Mouse (Mus musculus): ENCODE measurements around the gene Bcor.

The Bcor gene

GRCm38 (mm10) chrX:12126408-12127105 lies 33.6 kb downstream of the Bcor start:
- no peak for DNase-seq

- DNase-seq, result no peak
These were observed 35.6 kb downstream of the Bcor start for GRCm38 (mm10) chrX:12124571-12124970.

GRCm38 (mm10) chrX:12123687-12124087 lies 36.5 kb downstream of the Bcor start:
- no peak for DNase-seq

GRCm38 (mm10) chrX:12122594-12123331 lies 37.4 kb downstream of the Bcor start:
- DNase-seq, result peak; percentile 34

GRCm38 (mm10) chrX:12119476-12119875 lies 40.7 kb downstream of the Bcor start:
- no peak for DNase-seq

GRCm38 (mm10) chrX:12116128-12116527 lies 44.0 kb downstream of the Bcor start:
- DNase-seq, result no peak

- no peak for DNase-seq
These were observed 48.0 kb downstream of the Bcor start for GRCm38 (mm10) chrX:12112166-12112565.

- no peak for DNase-seq
These were observed 49.6 kb downstream of the Bcor start for GRCm38 (mm10) chrX:12110518-12110917.

- no peak for DNase-seq
These were observed 54.8 kb downstream of the Bcor start for GRCm38 (mm10) chrX:12105358-12105757.

GRCm38 (mm10) chrX:12096783-12097526 lies 63.2 kb downstream of the Bcor start:
- DNase-seq, result no peak

GRCm38 (mm10) chrX:12093371-12093770 lies 66.8 kb downstream of the Bcor start:
- no peak for DNase-seq

GRCm38 (mm10) chrX:12091431-12092061 lies 68.6 kb downstream of the Bcor start:
- peak; percentile 65 for DNase-seq

- peak; percentile 80 for DNase-seq
These were observed 69.2 kb downstream of the Bcor start for GRCm38 (mm10) chrX:12090871-12091404.

GRCm38 (mm10) chrX:12090151-12090870 lies 69.8 kb downstream of the Bcor start:
- peak; percentile 80 for DNase-seq

GRCm38 (mm10) chrX:12089353-12090081 lies 70.6 kb downstream of the Bcor start:
- peak; percentile 73 for DNase-seq

- no peak for DNase-seq
These were observed 71.2 kb downstream of the Bcor start for GRCm38 (mm10) chrX:12089027-12089340.

GRCm38 (mm10) chrX:12088301-12089026 lies 71.7 kb downstream of the Bcor start:
- peak; percentile 87 for DNase-seq

GRCm38 (mm10) chrX:12087511-12088300 lies 72.4 kb downstream of the Bcor start:
- peak; percentile 75 for DNase-seq

GRCm38 (mm10) chrX:12086674-12087510 lies 73.3 kb downstream of the Bcor start:
- peak; percentile 68 for DNase-seq
